Mouse (Mus musculus): ENCODE measurements around the gene Ctbp2. TPM values are rescaled to one million over a fixed set of nuclear protein-coding genes. Genes with fewer than 3 reads are reported as not detected.
"Not testable (repeated sequence)": the region's sequence is repeated elsewhere in the genome, so short reads cannot be mapped to it uniquely, and the experiment has no call there.

Ctbp2 gene
- polyA plus RNA-seq, 1 experiment = not detected

DNA sequence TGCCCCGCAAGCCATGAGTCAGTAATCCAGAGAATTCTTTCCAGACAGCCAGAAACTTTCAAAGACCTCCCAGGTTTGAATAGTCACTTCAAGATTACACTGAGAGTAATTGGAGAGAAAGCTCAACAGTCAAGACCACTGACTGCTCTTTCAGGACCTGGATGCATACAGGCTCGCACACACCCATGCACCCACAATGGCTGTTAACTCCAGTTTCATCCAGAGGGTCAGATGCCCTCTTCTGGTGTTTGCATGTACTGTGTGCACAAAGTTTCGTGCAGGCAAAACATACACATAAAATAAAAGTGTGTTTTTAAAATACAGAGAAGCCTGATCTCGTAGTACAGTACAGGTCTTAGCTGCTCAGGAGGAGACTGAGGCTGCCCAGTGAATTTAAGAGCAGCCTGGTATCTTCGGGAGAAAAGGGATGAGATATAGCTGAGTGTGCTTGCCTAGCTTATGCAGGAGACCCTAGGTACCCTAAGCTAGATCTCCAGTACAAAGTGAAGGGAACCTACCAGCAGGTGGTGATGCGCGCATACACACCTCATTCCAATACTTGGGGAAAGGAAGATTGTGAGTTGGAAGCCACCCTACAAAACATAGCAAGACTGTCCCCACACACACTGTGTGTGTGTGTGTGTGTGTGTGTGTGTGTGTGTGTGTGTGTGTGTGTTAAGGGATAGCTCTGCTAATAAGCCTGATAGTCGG is 10.8 kb downstream of the Ctbp2 start:
- H3K4me1 ChIP-seq (ENCODE audit: control insufficient read depth, insufficient read depth, low read length) = peaks cover 31% of the 10 kb centered on the region
- H3K27ac ChIP-seq (ENCODE audit: insufficient read depth, low read depth, low read length) = no peak overlapping the region
- 76% methylated on average over 8 of the region's 8 CpGs for WGBS
- no peak overlapping the region for H3K4me3 ChIP-seq (ENCODE audit: insufficient read depth, low read depth, low read length)
- no peak for TF ChIP-seq CTCF (IDR thresholded peaks at IDR 0.05; ENCODE audit: insufficient read depth, low read depth, low read length)
- TF ChIP-seq POLR2A (IDR thresholded peaks at IDR 0.05; ENCODE audit: insufficient read depth, low read depth, low read length) = no peak

DNA sequence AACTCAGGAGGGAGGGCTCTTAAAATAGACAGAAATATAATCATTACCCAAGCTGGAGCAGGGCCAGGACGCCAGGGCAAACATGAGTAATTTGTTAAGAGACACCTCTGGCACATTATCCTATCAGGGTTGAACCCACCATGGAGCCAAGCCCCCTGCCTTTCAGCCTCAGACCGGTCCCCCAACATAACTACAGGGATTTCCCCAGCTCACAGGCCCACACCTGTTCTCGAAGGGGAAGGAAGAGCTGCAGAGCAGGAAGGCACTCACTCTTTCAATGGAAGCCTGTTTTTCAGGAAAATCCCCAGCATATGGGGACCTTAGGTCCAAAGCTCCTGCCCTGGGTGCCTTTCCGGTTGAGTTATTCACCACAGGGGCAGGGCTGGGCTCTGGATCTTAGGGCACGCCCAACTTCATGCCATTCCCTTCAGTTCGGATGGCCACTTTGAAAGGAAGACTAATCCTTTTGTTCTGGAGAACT is 11.8 kb downstream of the Ctbp2 start:
- 49% methylated on average over 6 of the region's 6 CpGs for WGBS
- Histone ChIP-seq H3K27ac (ENCODE audit: insufficient read depth, low read depth, low read length) (no peak overlapping the region), H3K4me1 (ENCODE audit: control insufficient read depth, insufficient read depth, low read length) (peaks cover 29% of the 10 kb centered on the region), H3K4me3 (ENCODE audit: insufficient read depth, low read depth, low read length) (no peak overlapping the region)
- no peak for TF ChIP-seq CTCF (IDR thresholded peaks at IDR 0.05; ENCODE audit: insufficient read depth, low read depth, low read length)
- TF ChIP-seq POLR2A (IDR thresholded peaks at IDR 0.05; ENCODE audit: insufficient read depth, low read depth, low read length) = no peak

DNA sequence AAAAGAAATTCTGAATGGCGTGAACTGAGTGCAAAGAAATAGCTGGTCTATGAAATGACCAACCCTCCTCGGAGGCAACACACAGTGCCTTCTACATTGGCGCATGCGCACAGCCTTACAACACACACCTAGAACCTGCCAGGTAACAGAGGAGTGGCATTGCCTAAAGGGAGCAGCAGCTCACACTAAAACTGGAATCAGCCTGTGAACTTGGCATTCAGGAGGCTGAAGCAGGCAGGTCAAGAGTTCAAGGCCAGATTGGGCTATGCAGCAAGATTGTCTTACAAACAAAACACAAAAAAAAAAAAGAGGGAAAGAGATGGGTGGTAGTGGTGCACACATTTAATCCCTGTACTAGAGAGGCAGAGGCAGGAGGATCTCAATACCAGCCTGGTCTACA is 14.7 kb downstream of the Ctbp2 start:
- TF ChIP-seq CTCF (IDR thresholded peaks at IDR 0.05; ENCODE audit: insufficient read depth, low read depth, low read length) = no peak
- TF ChIP-seq POLR2A (IDR thresholded peaks at IDR 0.05; ENCODE audit: insufficient read depth, low read depth, low read length) = no peak
- Histone ChIP-seq H3K4me3 (ENCODE audit: insufficient read depth, low read depth, low read length) (no peak overlapping the region), H3K27ac (ENCODE audit: insufficient read depth, low read depth, low read length) (no peak overlapping the region), H3K4me1 (ENCODE audit: control insufficient read depth, insufficient read depth, low read length) (peaks cover 14% of the 10 kb centered on the region)
- WGBS = 94% methylated on average over 4 of the region's 4 CpGs

DNA sequence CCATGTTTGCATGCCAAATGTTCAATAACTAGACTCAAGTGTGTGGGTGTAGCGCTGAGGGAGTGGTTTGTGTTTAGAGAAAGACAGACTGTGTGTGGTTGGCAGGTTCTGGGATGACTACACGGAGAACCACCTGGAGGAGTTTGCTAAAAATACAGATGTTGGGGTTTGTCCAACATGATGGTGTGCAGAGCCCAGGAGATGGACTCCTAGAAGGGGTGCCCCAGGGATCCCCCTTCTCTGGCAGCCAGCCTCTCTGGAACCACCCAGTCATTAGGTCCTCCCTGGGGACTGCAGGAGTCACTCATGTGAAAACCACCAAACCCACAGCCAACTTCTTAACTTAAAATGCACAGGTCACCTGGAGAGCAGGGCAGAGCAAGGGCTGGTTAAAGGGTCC is 15.5 kb downstream of the Ctbp2 start:
- no peak for TF ChIP-seq POLR2A (IDR thresholded peaks at IDR 0.05; ENCODE audit: insufficient read depth, low read depth, low read length)
- peaks cover 10% of the 10 kb centered on the region for H3K4me1 ChIP-seq (ENCODE audit: control insufficient read depth, insufficient read depth, low read length)
- no peak overlapping the region for H3K4me3 ChIP-seq (ENCODE audit: insufficient read depth, low read depth, low read length)
- 61% methylated on average over 2 of the region's 2 CpGs for WGBS
- no peak overlapping the region for H3K27ac ChIP-seq (ENCODE audit: insufficient read depth, low read depth, low read length)

DNA sequence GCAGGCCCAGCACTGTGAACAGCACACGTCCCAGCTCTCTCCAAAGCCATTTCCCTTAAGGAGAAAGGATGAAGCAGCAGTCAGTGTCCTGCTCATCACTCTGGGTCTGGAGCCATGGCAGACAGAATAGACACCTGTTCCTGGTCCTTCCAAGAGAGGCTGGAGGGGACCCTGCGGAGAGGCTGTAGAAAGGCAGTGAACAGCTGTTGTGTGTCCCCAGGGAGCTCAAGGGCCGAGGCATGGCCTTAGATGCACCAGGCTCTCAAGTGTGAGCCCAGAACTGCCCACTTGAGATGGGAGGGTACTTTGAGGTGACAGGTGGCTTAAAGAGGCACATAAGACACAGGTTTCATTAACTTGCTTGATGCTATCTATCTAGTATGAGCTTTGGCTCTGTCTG is 21.6 kb downstream of the Ctbp2 start:
- WGBS = 74% methylated on average over 3 of the region's 3 CpGs
- peaks cover 35% of the 10 kb centered on the region for H3K4me1 ChIP-seq (ENCODE audit: control insufficient read depth, insufficient read depth, low read length)
- no peak overlapping the region for H3K27ac ChIP-seq (ENCODE audit: insufficient read depth, low read depth, low read length)
- no peak for TF ChIP-seq CTCF (IDR thresholded peaks at IDR 0.05; ENCODE audit: insufficient read depth, low read depth, low read length)
- no peak for TF ChIP-seq POLR2A (IDR thresholded peaks at IDR 0.05; ENCODE audit: insufficient read depth, low read depth, low read length)
- H3K4me3 ChIP-seq (ENCODE audit: insufficient read depth, low read depth, low read length) = no peak overlapping the region

DNA sequence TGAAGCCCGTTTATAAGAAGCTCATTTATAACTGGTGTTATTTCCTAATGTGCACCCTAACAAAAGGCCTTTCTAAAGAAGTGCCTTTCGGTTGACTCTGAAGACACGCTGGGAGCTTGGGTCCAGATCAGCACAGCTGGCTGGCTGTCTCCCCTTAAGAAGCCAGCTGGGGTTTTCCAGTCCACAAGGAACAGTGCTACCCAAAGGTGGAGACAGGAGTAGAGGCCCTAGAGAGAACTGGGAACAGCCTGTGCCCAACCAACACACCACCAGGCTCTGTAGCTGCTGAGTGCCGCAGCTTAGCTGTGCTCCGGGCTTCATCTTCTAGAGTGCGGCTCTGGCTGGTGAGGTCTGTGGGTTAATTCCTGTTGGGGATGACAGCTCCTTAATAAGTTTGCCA is 23.1 kb downstream of the Ctbp2 start:
- H3K27ac ChIP-seq (ENCODE audit: insufficient read depth, low read depth, low read length) = peak overlapping the region; percentile 23
- 42% methylated on average over 6 of the region's 6 CpGs for WGBS
- peaks cover 41% of the 10 kb centered on the region for H3K4me1 ChIP-seq (ENCODE audit: control insufficient read depth, insufficient read depth, low read length)
- TF ChIP-seq POLR2A (IDR thresholded peaks at IDR 0.05; ENCODE audit: insufficient read depth, low read depth, low read length) (no peak), CTCF (IDR thresholded peaks at IDR 0.05; ENCODE audit: insufficient read depth, low read depth, low read length) (no peak)
- H3K4me3 ChIP-seq (ENCODE audit: insufficient read depth, low read depth, low read length) = no peak overlapping the region

DNA sequence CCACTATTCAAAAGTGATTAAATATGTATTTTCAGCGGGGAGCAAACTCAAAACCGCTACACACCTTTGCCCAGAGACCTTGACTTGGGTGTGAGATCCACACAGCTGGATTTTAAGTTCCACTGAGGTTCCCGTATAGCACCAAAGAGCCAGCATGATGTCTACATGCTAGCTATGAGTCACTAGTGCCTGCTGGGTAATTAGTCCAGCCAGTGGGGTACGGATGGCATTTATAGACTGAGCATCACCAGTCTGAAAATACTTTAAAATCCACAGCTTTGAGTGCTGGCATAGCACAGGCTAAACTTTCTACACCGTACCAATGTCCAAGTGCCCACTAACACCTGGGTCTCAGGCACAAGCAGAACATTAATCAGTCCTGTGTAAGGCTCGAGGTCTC is 24.0 kb downstream of the Ctbp2 start:
- no peak for TF ChIP-seq CTCF (IDR thresholded peaks at IDR 0.05; ENCODE audit: insufficient read depth, low read depth, low read length)
- no peak for TF ChIP-seq POLR2A (IDR thresholded peaks at IDR 0.05; ENCODE audit: insufficient read depth, low read depth, low read length)
- 27% methylated on average over 6 of the region's 6 CpGs for WGBS
- Histone ChIP-seq H3K4me3 (ENCODE audit: insufficient read depth, low read depth, low read length) (no peak overlapping the region), H3K4me1 (ENCODE audit: control insufficient read depth, insufficient read depth, low read length) (peaks cover 42% of the 10 kb centered on the region), H3K27ac (ENCODE audit: insufficient read depth, low read depth, low read length) (peak overlapping the region; percentile 80)

DNA sequence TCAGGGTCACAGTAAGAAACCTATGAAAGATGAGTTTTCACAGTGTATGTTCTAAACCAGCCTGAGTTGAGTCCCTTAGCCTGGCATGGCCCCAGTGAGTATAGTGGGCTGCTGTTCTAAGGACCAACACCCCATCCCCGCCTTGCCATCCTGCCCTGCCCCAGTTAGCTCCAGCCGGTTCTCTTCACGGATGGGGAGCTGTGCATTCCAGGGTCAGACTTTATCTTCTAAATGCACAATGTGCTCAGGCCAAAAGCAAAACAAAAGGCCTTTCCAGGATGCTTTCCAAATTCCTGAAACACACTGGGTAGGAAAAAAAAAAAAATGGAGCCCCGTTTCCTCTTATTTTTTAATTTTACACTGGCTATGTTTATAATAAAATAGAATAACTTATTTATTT is 24.9 kb downstream of the Ctbp2 start:
- 46% methylated on average over 4 of the region's 4 CpGs for WGBS

DNA sequence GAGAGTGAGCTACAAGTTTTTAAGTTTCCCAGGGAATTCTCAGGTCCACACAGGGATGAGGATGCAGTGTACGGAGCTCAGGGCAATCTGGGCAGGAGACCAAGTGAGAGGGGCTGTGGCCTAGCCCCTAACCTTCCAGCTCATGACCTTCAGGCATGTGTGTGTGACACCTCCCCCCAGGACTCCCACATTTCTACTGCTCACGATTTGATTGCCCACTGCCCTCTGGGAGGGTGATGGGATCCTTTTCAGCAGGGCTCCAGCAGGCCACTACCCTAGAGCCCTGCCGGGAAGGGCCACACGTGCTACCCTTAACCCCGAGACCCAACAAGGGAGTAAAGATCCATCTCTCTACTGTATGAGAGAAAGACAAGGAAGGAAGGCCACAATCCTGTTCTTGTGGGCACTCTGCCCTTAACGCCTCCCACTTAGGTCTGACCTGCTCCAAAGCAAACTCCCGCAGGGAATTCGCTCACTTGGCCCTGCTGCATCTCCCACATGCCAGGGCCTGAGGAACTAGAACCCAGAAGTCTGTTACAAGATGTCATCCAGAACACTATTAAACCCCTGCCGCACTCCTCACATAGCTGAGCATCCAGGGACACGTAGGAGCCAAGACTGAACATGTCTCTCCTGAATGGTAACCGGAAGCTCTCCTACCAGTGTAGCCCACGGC is 25.9 kb downstream of the Ctbp2 start:
- peaks cover 40% of the 10 kb centered on the region for H3K4me1 ChIP-seq (ENCODE audit: control insufficient read depth, insufficient read depth, low read length)
- TF ChIP-seq POLR2A (IDR thresholded peaks at IDR 0.05; ENCODE audit: insufficient read depth, low read depth, low read length) = no peak
- TF ChIP-seq CTCF (IDR thresholded peaks at IDR 0.05; ENCODE audit: insufficient read depth, low read depth, low read length) = no peak

More for the DNA sequence above, 24.9 kb downstream of the Ctbp2 start:
- Histone ChIP-seq H3K4me1 (ENCODE audit: control insufficient read depth, insufficient read depth, low read length) (peaks cover 44% of the 10 kb centered on the region), H3K27ac (ENCODE audit: insufficient read depth, low read depth, low read length) (0 out of 2 replicates have a peak overlapping the region, but pooled peaks have one; percentile 39), H3K4me3 (ENCODE audit: insufficient read depth, low read depth, low read length) (no peak overlapping the region)
- TF ChIP-seq POLR2A (IDR thresholded peaks at IDR 0.05; ENCODE audit: insufficient read depth, low read depth, low read length) = no peak

DNA sequence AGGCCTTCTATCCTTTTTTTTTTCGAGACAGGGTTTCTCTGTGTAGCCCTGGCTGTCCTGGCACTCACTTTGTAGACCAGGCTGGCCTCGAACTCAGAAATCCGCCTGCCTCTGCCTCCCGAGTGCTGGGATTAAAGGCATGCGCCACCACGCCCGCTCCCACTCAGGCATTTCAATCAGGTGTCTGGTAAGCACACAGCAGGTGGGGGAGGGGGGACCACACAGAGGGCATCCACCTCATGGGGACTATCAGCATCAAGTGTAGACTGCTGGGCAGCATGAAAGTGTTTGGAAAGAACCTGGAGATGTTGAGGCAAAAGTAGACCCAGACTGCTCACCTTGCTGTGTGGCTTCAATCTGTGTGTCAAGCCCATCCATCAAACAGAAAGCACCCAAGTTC is 28.5 kb downstream of the Ctbp2 start:
- not testable (repeated sequence) for H3K4me3 ChIP-seq (ENCODE audit: insufficient read depth, low read depth, low read length); H3K27ac ChIP-seq (ENCODE audit: insufficient read depth, low read depth, low read length)
- 89% methylated on average over 7 of the region's 7 CpGs for WGBS
- H3K4me1 ChIP-seq (ENCODE audit: control insufficient read depth, insufficient read depth, low read length) = peaks cover 30% of the 10 kb centered on the region

More for the DNA sequence above, 25.9 kb downstream of the Ctbp2 start:
- WGBS = 73% methylated on average over 12 of the region's 12 CpGs
- Histone ChIP-seq H3K4me3 (ENCODE audit: insufficient read depth, low read depth, low read length) (no peak overlapping the region), H3K27ac (ENCODE audit: insufficient read depth, low read depth, low read length) (no peak overlapping the region)

All from olfactory bulb, adult 2 months (tissue).